Mouse (Mus musculus): ENCODE results near the gene Tarsl2. TPM values are rescaled to one million over a fixed set of nuclear protein-coding genes. Genes with fewer than 3 reads are reported as not detected.

The Tarsl2 gene
- polyA plus RNA-seq, 1 experiment = 3.3 TPM

GRCm38 (mm10) chr7:65630661-65631060 is 14.0 kb upstream of the Tarsl2 start:
- Histone ChIP-seq H3K36me3 (ENCODE audit: control insufficient read depth, insufficient read depth) (no peaks in the 10 kb centered on the region), H3K4me3 (ENCODE audit: insufficient read depth, poor library complexity, severe bottlenecking) (no peak overlapping the region), H3K79me2 (ENCODE audit: control insufficient read depth, insufficient read depth) (no peaks in the 10 kb centered on the region), H3ac (ENCODE audit: control insufficient read depth, insufficient read length, low read depth) (no peak overlapping the region), H3K79me3 (ENCODE audit: low read depth) (no peaks in the 10 kb centered on the region), H3K27me3 (ENCODE audit: control insufficient read depth, insufficient read depth, insufficient read length) (peaks cover 21% of the 10 kb centered on the region)
- TF ChIP-seq CTCF (IDR thresholded peaks at IDR 0.05; ENCODE audit: control insufficient read depth, insufficient read depth, insufficient read length) = no peak
- no peak for TF ChIP-seq MYOG (IDR thresholded peaks at IDR 0.05; ENCODE audit: control insufficient read depth, extremely low read depth, insufficient read length)
- no peak for TF ChIP-seq USF1 (IDR thresholded peaks at IDR 0.05; ENCODE audit: low read depth)
- TF ChIP-seq MAX (IDR thresholded peaks at IDR 0.05) = no peak
- no peak for TF ChIP-seq MYOD1 (IDR thresholded peaks at IDR 0.05; ENCODE audit: control insufficient read depth, insufficient read length, low read depth)
- TF ChIP-seq CEBPB (IDR thresholded peaks at IDR 0.05; ENCODE audit: low read depth) = no peak
- TF ChIP-seq FOSL1 (IDR thresholded peaks at IDR 0.05; ENCODE audit: insufficient read depth, low read length, poor library complexity, severe bottlenecking) = no peak

DNA sequence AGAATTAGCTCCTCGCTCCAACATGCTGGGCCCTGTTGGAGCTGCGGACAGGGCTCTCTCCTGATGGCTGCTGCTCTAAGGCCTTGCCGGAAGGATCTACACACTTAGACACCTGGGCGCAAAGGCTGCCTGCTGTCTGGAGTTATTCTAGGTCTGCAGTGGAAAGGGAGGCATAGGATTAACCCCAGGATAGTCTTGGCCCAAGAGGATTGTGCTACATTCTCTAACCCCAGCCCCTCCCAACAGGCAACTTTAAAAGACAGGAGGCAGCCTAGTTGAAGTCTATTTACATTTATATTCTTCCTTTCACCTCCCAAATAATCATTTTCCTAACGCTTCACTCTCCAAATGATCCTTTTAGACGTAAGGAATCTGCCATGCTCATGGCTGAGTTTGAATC is 8.9 kb upstream of the Tarsl2 start:
- Histone ChIP-seq H3K79me3 (ENCODE audit: low read depth) (no peaks in the 10 kb centered on the region), H3ac (ENCODE audit: control insufficient read depth, insufficient read length, low read depth) (no peak overlapping the region), H3K79me2 (ENCODE audit: control insufficient read depth, insufficient read depth) (no peaks in the 10 kb centered on the region), H3K27me3 (ENCODE audit: control insufficient read depth, insufficient read depth, insufficient read length) (peaks cover 21% of the 10 kb centered on the region), H3K36me3 (ENCODE audit: control insufficient read depth, insufficient read depth) (no peaks in the 10 kb centered on the region), H3K4me3 (ENCODE audit: insufficient read depth, poor library complexity, severe bottlenecking) (no peak overlapping the region)
- TF ChIP-seq CTCF (IDR thresholded peaks at IDR 0.05; ENCODE audit: control insufficient read depth, insufficient read depth, insufficient read length) = no peak
- no peak for TF ChIP-seq CEBPB (IDR thresholded peaks at IDR 0.05; ENCODE audit: low read depth)
- no peak for TF ChIP-seq FOSL1 (IDR thresholded peaks at IDR 0.05; ENCODE audit: insufficient read depth, low read length, poor library complexity, severe bottlenecking)
- no peak for TF ChIP-seq USF1 (IDR thresholded peaks at IDR 0.05; ENCODE audit: low read depth)
- no peak for TF ChIP-seq MYOG (IDR thresholded peaks at IDR 0.05; ENCODE audit: control insufficient read depth, extremely low read depth, insufficient read length)
- no peak for TF ChIP-seq MYOD1 (IDR thresholded peaks at IDR 0.05; ENCODE audit: control insufficient read depth, insufficient read length, low read depth)
- no peak for TF ChIP-seq MAX (IDR thresholded peaks at IDR 0.05)

GRCm38 (mm10) chr7:65636356-65636880 is 8.3 kb upstream of the Tarsl2 start:
- H3K79me2 ChIP-seq (ENCODE audit: control insufficient read depth, insufficient read depth) = no peaks in the 10 kb centered on the region
- TF ChIP-seq CTCF (IDR thresholded peaks at IDR 0.05; ENCODE audit: control insufficient read depth, insufficient read depth, insufficient read length) = no peak
- TF ChIP-seq MYOG (IDR thresholded peaks at IDR 0.05; ENCODE audit: control insufficient read depth, extremely low read depth, insufficient read length) = no peak
- no peak for TF ChIP-seq FOSL1 (IDR thresholded peaks at IDR 0.05; ENCODE audit: insufficient read depth, low read length, poor library complexity, severe bottlenecking)
- no peak for TF ChIP-seq CEBPB (IDR thresholded peaks at IDR 0.05; ENCODE audit: low read depth)
- no peak for TF ChIP-seq MYOD1 (IDR thresholded peaks at IDR 0.05; ENCODE audit: control insufficient read depth, insufficient read length, low read depth)
- H3K36me3 ChIP-seq (ENCODE audit: control insufficient read depth, insufficient read depth) = no peaks in the 10 kb centered on the region
- H3K27me3 ChIP-seq (ENCODE audit: control insufficient read depth, insufficient read depth, insufficient read length) = peaks cover 18% of the 10 kb centered on the region
- no peak overlapping the region for H3ac ChIP-seq (ENCODE audit: control insufficient read depth, insufficient read length, low read depth)
- no peak overlapping the region for H3K4me3 ChIP-seq (ENCODE audit: insufficient read depth, poor library complexity, severe bottlenecking)
- no peaks in the 10 kb centered on the region for H3K79me3 ChIP-seq (ENCODE audit: low read depth)

GRCm38 (mm10) chr7:65638170-65638770 is 6.4 kb upstream of the Tarsl2 start:
- Histone ChIP-seq H3K27me3 (ENCODE audit: control insufficient read depth, insufficient read depth, insufficient read length) (peaks cover 13% of the 10 kb centered on the region), H3K79me2 (ENCODE audit: control insufficient read depth, insufficient read depth) (no peaks in the 10 kb centered on the region), H3K36me3 (ENCODE audit: control insufficient read depth, insufficient read depth) (no peaks in the 10 kb centered on the region), H3ac (ENCODE audit: control insufficient read depth, insufficient read length, low read depth) (no peak overlapping the region), H3K4me3 (ENCODE audit: insufficient read depth, poor library complexity, severe bottlenecking) (no peak overlapping the region), H3K79me3 (ENCODE audit: low read depth) (no peaks in the 10 kb centered on the region)
- TF ChIP-seq MYOG (IDR thresholded peaks at IDR 0.05; ENCODE audit: control insufficient read depth, extremely low read depth, insufficient read length) = no peak
- TF ChIP-seq CTCF (IDR thresholded peaks at IDR 0.05; ENCODE audit: control insufficient read depth, insufficient read depth, insufficient read length) = no peak
- TF ChIP-seq USF1 (IDR thresholded peaks at IDR 0.05; ENCODE audit: low read depth) = no peak
- no peak for TF ChIP-seq MYOD1 (IDR thresholded peaks at IDR 0.05; ENCODE audit: control insufficient read depth, insufficient read length, low read depth)
- TF ChIP-seq FOSL1 (IDR thresholded peaks at IDR 0.05; ENCODE audit: insufficient read depth, low read length, poor library complexity, severe bottlenecking) = no peak
- TF ChIP-seq MAX (IDR thresholded peaks at IDR 0.05) = no peak
- TF ChIP-seq CEBPB (IDR thresholded peaks at IDR 0.05; ENCODE audit: low read depth) = no peak

GRCm38 (mm10) chr7:65639821-65640382 is 4.8 kb upstream of the Tarsl2 start:
- H3K36me3 ChIP-seq (ENCODE audit: control insufficient read depth, insufficient read depth) = no peaks in the 10 kb centered on the region
- no peak for TF ChIP-seq MAX (IDR thresholded peaks at IDR 0.05)
- no peak for TF ChIP-seq MYOG (IDR thresholded peaks at IDR 0.05; ENCODE audit: control insufficient read depth, extremely low read depth, insufficient read length)
- no peak for TF ChIP-seq CTCF (IDR thresholded peaks at IDR 0.05; ENCODE audit: control insufficient read depth, insufficient read depth, insufficient read length)
- TF ChIP-seq USF1 (IDR thresholded peaks at IDR 0.05; ENCODE audit: low read depth) = no peak
- no peak for TF ChIP-seq FOSL1 (IDR thresholded peaks at IDR 0.05; ENCODE audit: insufficient read depth, low read length, poor library complexity, severe bottlenecking)
- TF ChIP-seq MYOD1 (IDR thresholded peaks at IDR 0.05; ENCODE audit: control insufficient read depth, insufficient read length, low read depth) = no peak
- no peak for TF ChIP-seq CEBPB (IDR thresholded peaks at IDR 0.05; ENCODE audit: low read depth)

More at GRCm38 (mm10) chr7:65639821-65640382, 4.8 kb upstream of the Tarsl2 start:
- H3ac ChIP-seq (ENCODE audit: control insufficient read depth, insufficient read length, low read depth) = no peak overlapping the region
- H3K79me2 ChIP-seq (ENCODE audit: control insufficient read depth, insufficient read depth) = no peaks in the 10 kb centered on the region
- peaks cover 13% of the 10 kb centered on the region for H3K27me3 ChIP-seq (ENCODE audit: control insufficient read depth, insufficient read depth, insufficient read length)
- H3K79me3 ChIP-seq (ENCODE audit: low read depth) = no peaks in the 10 kb centered on the region
- H3K4me3 ChIP-seq (ENCODE audit: insufficient read depth, poor library complexity, severe bottlenecking) = no peak overlapping the region

Data from C2C12 (cell line).